Mouse (Mus musculus) heart, embryonic 14.5 days (tissue): ENCODE data around the gene Adcy7. TPM values are rescaled to one million over a fixed set of nuclear protein-coding genes. Genes with fewer than 3 reads are reported as not detected.

Source experiments
- ATAC-seq: fragments of 200-750 bp; cut with Nextera tagmentation; 2 replicates; pipeline ENCODE4 v1.8.0; 2017; ENCODE audit warnings: low read depth, moderate TSS enrichment; ENCODE audit not compliant: insufficient number of reproducible peaks, insufficient read depth, low FRiP score
- H3K27ac ChIP-seq, 2 experiments: fragments of 200-500 bp in 1 of 2; fragments of 300-500 bp in 1 of 2; sonication (generic) in 1 of 2; replicated peaks in 1 of 2; 2 replicates each; pipeline ENCODE4 v1.5.1; 2012 to 2014; ENCODE audit warnings: low read depth in 2 of 2, low read length in 2 of 2, control low read depth in 1 of 2, mild to moderate bottlenecking in 1 of 2, mixed read lengths in 1 of 2; ENCODE audit not compliant: control insufficient read depth in 1 of 2, insufficient read depth in 1 of 2
- H3K27me3 ChIP-seq: fragments of 300-500 bp; sonication (generic); 2 replicates; pipeline ENCODE4 v1.6.1; 2014; ENCODE audit warnings: mild to moderate bottlenecking, low read length, control low read depth; ENCODE audit not compliant: control insufficient read depth, insufficient read depth
- H3K36me3 ChIP-seq: fragments of 300-500 bp; sonication (generic); 2 replicates; pipeline ENCODE4 v1.6.1; 2014; ENCODE audit warnings: mild to moderate bottlenecking, control low read depth, low read length, mixed read lengths; ENCODE audit not compliant: control insufficient read depth, insufficient read depth
- H3K4me1 ChIP-seq, 2 experiments: fragments of 200-500 bp in 1 of 2; fragments of 300-500 bp in 1 of 2; sonication (generic) in 1 of 2; 2 replicates each; pipeline ENCODE4 v1.6.1; 2012 to 2014; ENCODE audit warnings: low read length in 2 of 2, control low read depth in 1 of 2, mixed read lengths in 1 of 2; ENCODE audit not compliant: control insufficient read depth in 2 of 2, insufficient read depth in 2 of 2
- H3K4me2 ChIP-seq: fragments of 300-500 bp; sonication (generic); 2 replicates; pipeline ENCODE4 v1.6.1; 2014; ENCODE audit warnings: mild to moderate bottlenecking, low read length
- H3K4me3 ChIP-seq, 2 experiments: fragments of 200-500 bp in 1 of 2; fragments of 300-500 bp in 1 of 2; sonication (generic) in 1 of 2; 2 replicates each; pipeline ENCODE4 v1.5.1; 2012 to 2014; ENCODE audit warnings: low read length in 2 of 2, mild to moderate bottlenecking in 2 of 2, control low read depth in 1 of 2, low read depth in 1 of 2, moderate library complexity in 1 of 2; ENCODE audit not compliant: control insufficient read depth in 1 of 2, insufficient read depth in 1 of 2
- H3K9ac ChIP-seq: fragments of 300-500 bp; sonication (generic); 2 replicates; pipeline ENCODE4 v1.6.1; 2014; ENCODE audit warnings: mild to moderate bottlenecking, low read length
- H3K9me3 ChIP-seq: fragments of 300-500 bp; sonication (generic); 2 replicates; pipeline ENCODE4 v1.6.1; 2016; ENCODE audit warnings: low read length, control low read depth; ENCODE audit not compliant: control insufficient read depth
- WGBS: fragments of 180-500 bp; shearing (Covaris S2); extraction: QIAGEN DNeasy Blood & Tissue Kit; methylation state at CpG from one replicate; pipeline ENCODE4 v1.1.7; 2014; 5-methylcytosine and 5-hydroxymethylcytosine counted together
- polyA plus RNA-seq: library from polyadenylated mRNA; unstranded; fragments of >200 nt; fragmentation: Nextera tagmentation; extraction: Ambion mirVana; gene quantifications from 2 replicates; pipeline ENCODE4 v1.2.1, GENCODE M21; 2014

Gene Adcy7
- polyA plus RNA-seq, 1 experiment from 2014 or later = 3.2 TPM

DNA sequence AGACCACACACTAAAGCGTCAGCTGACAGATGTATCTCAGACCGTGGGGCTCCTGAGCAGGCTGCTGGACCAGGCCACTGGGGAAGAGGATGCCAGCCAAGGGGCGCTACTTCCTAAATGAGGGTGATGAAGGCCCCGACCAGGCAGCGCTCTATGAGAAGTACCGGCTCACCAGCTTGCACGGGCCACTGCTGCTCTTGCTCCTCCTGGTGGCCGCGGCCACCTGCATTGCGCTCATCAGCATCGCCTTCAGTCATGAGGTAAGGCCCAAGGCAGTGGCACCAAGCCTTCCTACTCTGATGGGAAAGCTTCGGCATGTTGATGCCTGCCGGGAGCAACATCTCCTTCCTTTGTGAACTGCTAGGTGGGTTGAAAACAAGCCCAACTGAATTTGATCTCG lies 34.3 kb downstream of the Adcy7 start:
- H3K36me3 ChIP-seq = no peaks in the 10 kb centered on the region
- H3K4me3 ChIP-seq = no peak overlapping the region
- H3K9me3 ChIP-seq = no peaks in the 10 kb centered on the region
- ATAC-seq = no peak
- no peak overlapping the region for H3K27ac ChIP-seq
- H3K9ac ChIP-seq = no peak overlapping the region
- no peaks in the 10 kb centered on the region for H3K4me1 ChIP-seq
- WGBS = 61% methylated on average over 14 of the region's 14 CpGs
- H3K4me2 ChIP-seq = no peak overlapping the region
- H3K27me3 ChIP-seq = no peaks in the 10 kb centered on the region

GRCm38 (mm10) chr8:88307736-88308135 lies 35.5 kb downstream of the Adcy7 start:
- ATAC-seq = no peak
- Histone ChIP-seq H3K9ac (no peak overlapping the region), H3K9me3 (no peaks in the 10 kb centered on the region), H3K27me3 (no peaks in the 10 kb centered on the region), H3K27ac (no peak overlapping the region), H3K4me2 (no peak overlapping the region), H3K4me3 (no peak overlapping the region), H3K4me1 (peaks cover 0 to under 1% of the 10 kb centered on the region in 2 experiments; a peak in 1 of 4 replicates), H3K36me3 (no peaks in the 10 kb centered on the region)
- 63% methylated on average over 4 of the region's 4 CpGs for WGBS

DNA sequence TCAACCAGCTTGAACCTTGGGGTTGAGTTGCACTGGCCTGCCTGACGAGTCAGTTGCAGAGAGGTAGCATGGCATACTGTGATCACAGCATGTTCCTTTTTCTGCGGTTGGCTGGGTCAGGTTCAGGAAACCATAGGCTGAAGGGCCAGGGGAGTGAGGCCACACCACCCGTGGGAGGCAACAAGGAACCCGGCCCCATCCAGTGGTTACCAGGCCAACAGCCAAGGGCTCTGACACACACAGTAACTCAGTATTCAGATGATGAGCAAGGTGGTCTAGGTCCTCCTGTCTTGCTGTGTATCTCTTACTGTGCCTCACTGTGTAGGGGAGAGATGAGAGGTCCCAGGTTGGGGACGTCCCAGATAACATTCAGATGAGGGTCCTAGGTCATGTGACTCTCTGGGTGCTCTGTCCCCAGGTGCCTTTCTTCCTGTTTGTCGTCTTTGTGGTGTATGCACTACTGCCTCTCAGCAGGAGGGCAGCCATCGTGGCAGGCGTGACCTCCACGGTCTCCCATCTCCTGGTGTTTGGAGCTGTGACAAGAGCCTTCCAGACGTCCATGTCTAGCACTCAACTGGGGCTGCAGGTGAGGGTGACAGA lies 37.2 kb downstream of the Adcy7 start:
- no peak overlapping the region for H3K4me2 ChIP-seq
- H3K9ac ChIP-seq = no peak overlapping the region
- peaks cover 2% of the 10 kb centered on the region; the same call in 1 of the 2 replicates for H3K27me3 ChIP-seq
- 79% methylated on average over 10 of the region's 10 CpGs for WGBS
- peaks cover 5 to 7% of the 10 kb centered on the region in 2 experiments; a peak in 1 of 4 replicates for H3K4me1 ChIP-seq
- no peaks in the 10 kb centered on the region for H3K36me3 ChIP-seq
- ATAC-seq = no peak
- no peak overlapping the region for H3K4me3 ChIP-seq
- no peaks in the 10 kb centered on the region for H3K9me3 ChIP-seq
- H3K27ac ChIP-seq = no peak overlapping the region

- Histone ChIP-seq H3K4me2 (no peak overlapping the region), H3K9ac (no peak overlapping the region), H3K36me3 (no peaks in the 10 kb centered on the region), H3K4me3 (no peak overlapping the region), H3K4me1 (peaks cover 5 to 7% of the 10 kb centered on the region in 2 experiments; a peak in 1 of 4 replicates), H3K27ac (no peak overlapping the region), H3K27me3 (peaks cover 5% of the 10 kb centered on the region; the same call in 1 of the 2 replicates), H3K9me3 (no peaks in the 10 kb centered on the region)
- no peak for ATAC-seq
- 94% methylated on average over 7 of the region's 7 CpGs for WGBS
These were observed 37.7 kb downstream of the Adcy7 start for GRCm38 (mm10) chr8:88309881-88310280.

GRCm38 (mm10) chr8:88310286-88310685 lies 38.1 kb downstream of the Adcy7 start:
- WGBS = 88% methylated on average over 13 of the region's 13 CpGs

GRCm38 (mm10) chr8:88312966-88313365 lies 40.8 kb downstream of the Adcy7 start:
- no peak overlapping the region for H3K27ac ChIP-seq
- no peaks in the 10 kb centered on the region for H3K9me3 ChIP-seq
- H3K36me3 ChIP-seq = no peaks in the 10 kb centered on the region
- 51% methylated on average over 8 of the region's 8 CpGs for WGBS
- ATAC-seq = no peak
- peaks cover 5% of the 10 kb centered on the region; the same call in 1 of the 2 replicates for H3K27me3 ChIP-seq
- H3K4me3 ChIP-seq = no peak overlapping the region
- no peak overlapping the region for H3K4me2 ChIP-seq
- H3K9ac ChIP-seq = no peak overlapping the region
- peaks cover 12 to 21% of the 10 kb centered on the region in 2 experiments for H3K4me1 ChIP-seq

More at GRCm38 (mm10) chr8:88310286-88310685, 38.1 kb downstream of the Adcy7 start:
- Histone ChIP-seq H3K4me2 (no peak overlapping the region), H3K4me1 (peaks cover 5 to 7% of the 10 kb centered on the region in 2 experiments; a peak in 1 of 4 replicates), H3K4me3 (no peak overlapping the region), H3K9me3 (no peaks in the 10 kb centered on the region), H3K9ac (no peak overlapping the region), H3K27me3 (peaks cover 5% of the 10 kb centered on the region; the same call in 1 of the 2 replicates), H3K36me3 (no peaks in the 10 kb centered on the region), H3K27ac (no peak overlapping the region)
- no peak for ATAC-seq

GRCm38 (mm10) chr8:88313991-88314390 lies 41.8 kb downstream of the Adcy7 start:
- H3K9ac ChIP-seq = no peak overlapping the region
- H3K4me3 ChIP-seq = no peak overlapping the region
- no peak overlapping the region for H3K4me2 ChIP-seq
- 93% methylated on average over 12 of the region's 12 CpGs for WGBS
- peaks cover 15 to 25% of the 10 kb centered on the region in 2 experiments for H3K4me1 ChIP-seq
- no peaks in the 10 kb centered on the region for H3K36me3 ChIP-seq
- H3K27ac ChIP-seq = no peak overlapping the region
- no peaks in the 10 kb centered on the region for H3K9me3 ChIP-seq
- ATAC-seq = no peak
- H3K27me3 ChIP-seq = peaks cover 5% of the 10 kb centered on the region; the same call in 1 of the 2 replicates

GRCm38 (mm10) chr8:88315302-88315701 lies 43.1 kb downstream of the Adcy7 start:
- Histone ChIP-seq H3K9me3 (no peaks in the 10 kb centered on the region), H3K9ac (no peak overlapping the region), H3K27me3 (peaks cover 5% of the 10 kb centered on the region; the same call in 1 of the 2 replicates), H3K4me1 (peaks cover 15 to 25% of the 10 kb centered on the region in 2 experiments), H3K36me3 (no peaks in the 10 kb centered on the region), H3K27ac (no peak overlapping the region), H3K4me2 (no peak overlapping the region), H3K4me3 (no peak overlapping the region)
- ATAC-seq = no peak
- 90% methylated on average over 8 of the region's 8 CpGs for WGBS
